Mouse (Mus musculus) CD4-positive naive resting alpha-beta T cell, adult 76 days (primary cell): ENCODE results near the gene Gclc. TPM values are rescaled to one million over a fixed set of nuclear protein-coding genes. Genes with fewer than 3 reads are reported as not detected.

Experiments used
- total RNA-seq: library from RNA; stranded (reverse); gene quantifications from one replicate; pipeline ENCODE4 v1.2.4, GENCODE M21; 2023

Gclc gene
- 39.7 TPM for total RNA-seq

DNA sequence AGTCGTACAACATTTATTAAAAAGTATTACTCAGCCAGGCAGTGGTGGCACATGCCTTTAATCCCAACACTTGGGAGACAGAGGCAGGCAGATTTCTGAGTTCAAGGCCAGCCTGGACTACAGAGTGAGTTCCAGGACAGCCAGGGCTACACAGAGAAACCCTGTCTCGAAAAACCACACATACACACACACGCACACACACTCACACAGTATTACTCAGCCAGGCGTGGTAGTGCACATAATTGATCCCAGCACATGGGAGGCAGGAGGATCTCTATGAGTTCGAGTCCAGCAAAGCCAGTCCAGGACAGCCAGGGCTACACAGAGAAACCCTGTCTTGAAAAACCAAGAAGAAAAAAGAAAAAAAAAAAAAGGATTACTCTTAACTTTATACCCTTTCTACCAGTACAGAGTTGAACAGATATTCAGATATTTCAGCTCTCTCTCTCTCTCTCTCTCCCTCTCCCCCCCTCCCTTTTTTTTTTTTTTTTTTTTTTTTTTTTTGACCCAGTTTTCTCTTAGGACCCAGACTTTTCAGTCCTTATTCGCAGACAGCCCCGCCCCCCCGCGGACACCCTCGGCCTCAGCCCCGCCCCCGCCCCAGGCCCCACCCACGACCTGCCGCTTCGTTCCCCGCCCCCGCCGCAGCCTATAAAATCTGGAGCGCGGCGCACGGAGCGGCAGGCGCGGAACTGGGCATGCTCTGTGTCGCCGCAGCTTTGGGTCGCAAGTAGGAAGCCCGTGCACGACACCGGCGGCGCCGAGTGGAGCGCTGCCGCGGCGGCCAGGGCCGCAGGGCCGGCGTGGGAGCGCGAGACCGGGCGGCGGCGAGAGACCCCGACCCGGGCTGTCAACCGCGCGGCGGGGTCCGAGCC, at the start of gene Gclc:
Gene Gclc, plus strand, starts transcription at position 683 of the 875 bp plus-strand sequence.

Other genes starting within 250 kb of the Gclc start
- 29.8 TPM for gene Lrrc1, start 209.7 kb upstream of the Gclc start, total RNA-seq
- gene Klhl31, start 118.0 kb upstream of the Gclc start, total RNA-seq, result not detected
- gene Elovl5, start 162.8 kb downstream of the Gclc start, total RNA-seq, result 132 TPM